Mouse (Mus musculus) heart, embryonic 14.5 days (tissue): ENCODE data around the gene S100a1. TPM values are rescaled to one million over a fixed set of nuclear protein-coding genes. Genes with fewer than 3 reads are reported as not detected.
A peak's percentile ranks its signal among the peaks of the same experiment; 100 is the strongest.

ENCODE experiments used
- ATAC-seq: fragments of 200-750 bp; cut with Nextera tagmentation; 2 replicates; pipeline ENCODE4 v1.8.0; 2017; ENCODE audit warnings: low read depth, moderate TSS enrichment; ENCODE audit not compliant: insufficient number of reproducible peaks, insufficient read depth, low FRiP score
- H3K27ac ChIP-seq, 2 experiments: fragments of 200-500 bp in 1 of 2; fragments of 300-500 bp in 1 of 2; sonication (generic) in 1 of 2; replicated peaks in 1 of 2; 2 replicates each; pipeline ENCODE4 v1.5.1; 2012 to 2014; ENCODE audit warnings: low read depth in 2 of 2, low read length in 2 of 2, control low read depth in 1 of 2, mild to moderate bottlenecking in 1 of 2, mixed read lengths in 1 of 2; ENCODE audit not compliant: control insufficient read depth in 1 of 2, insufficient read depth in 1 of 2
- H3K27me3 ChIP-seq: fragments of 300-500 bp; sonication (generic); 2 replicates; pipeline ENCODE4 v1.6.1; 2014; ENCODE audit warnings: mild to moderate bottlenecking, low read length, control low read depth; ENCODE audit not compliant: control insufficient read depth, insufficient read depth
- H3K36me3 ChIP-seq: fragments of 300-500 bp; sonication (generic); 2 replicates; pipeline ENCODE4 v1.6.1; 2014; ENCODE audit warnings: mild to moderate bottlenecking, control low read depth, low read length, mixed read lengths; ENCODE audit not compliant: control insufficient read depth, insufficient read depth
- H3K4me1 ChIP-seq, 2 experiments: fragments of 200-500 bp in 1 of 2; fragments of 300-500 bp in 1 of 2; sonication (generic) in 1 of 2; 2 replicates each; pipeline ENCODE4 v1.6.1; 2012 to 2014; ENCODE audit warnings: low read length in 2 of 2, control low read depth in 1 of 2, mixed read lengths in 1 of 2; ENCODE audit not compliant: control insufficient read depth in 2 of 2, insufficient read depth in 2 of 2
- H3K4me2 ChIP-seq: fragments of 300-500 bp; sonication (generic); 2 replicates; pipeline ENCODE4 v1.6.1; 2014; ENCODE audit warnings: mild to moderate bottlenecking, low read length
- H3K4me3 ChIP-seq, 2 experiments: fragments of 200-500 bp in 1 of 2; fragments of 300-500 bp in 1 of 2; sonication (generic) in 1 of 2; 2 replicates each; pipeline ENCODE4 v1.5.1; 2012 to 2014; ENCODE audit warnings: low read length in 2 of 2, mild to moderate bottlenecking in 2 of 2, control low read depth in 1 of 2, low read depth in 1 of 2, moderate library complexity in 1 of 2; ENCODE audit not compliant: control insufficient read depth in 1 of 2, insufficient read depth in 1 of 2
- H3K9ac ChIP-seq: fragments of 300-500 bp; sonication (generic); 2 replicates; pipeline ENCODE4 v1.6.1; 2014; ENCODE audit warnings: mild to moderate bottlenecking, low read length
- H3K9me3 ChIP-seq: fragments of 300-500 bp; sonication (generic); 2 replicates; pipeline ENCODE4 v1.6.1; 2016; ENCODE audit warnings: low read length, control low read depth; ENCODE audit not compliant: control insufficient read depth
- WGBS: fragments of 180-500 bp; shearing (Covaris S2); extraction: QIAGEN DNeasy Blood & Tissue Kit; methylation state at CpG from one replicate; pipeline ENCODE4 v1.1.7; 2014; 5-methylcytosine and 5-hydroxymethylcytosine counted together
- polyA plus RNA-seq: library from polyadenylated mRNA; unstranded; fragments of >200 nt; fragmentation: Nextera tagmentation; extraction: Ambion mirVana; gene quantifications from 2 replicates; pipeline ENCODE4 v1.2.1, GENCODE M21; 2014

The S100a1 gene
- polyA plus RNA-seq, 1 experiment from 2014 or later, result 319 TPM

DNA sequence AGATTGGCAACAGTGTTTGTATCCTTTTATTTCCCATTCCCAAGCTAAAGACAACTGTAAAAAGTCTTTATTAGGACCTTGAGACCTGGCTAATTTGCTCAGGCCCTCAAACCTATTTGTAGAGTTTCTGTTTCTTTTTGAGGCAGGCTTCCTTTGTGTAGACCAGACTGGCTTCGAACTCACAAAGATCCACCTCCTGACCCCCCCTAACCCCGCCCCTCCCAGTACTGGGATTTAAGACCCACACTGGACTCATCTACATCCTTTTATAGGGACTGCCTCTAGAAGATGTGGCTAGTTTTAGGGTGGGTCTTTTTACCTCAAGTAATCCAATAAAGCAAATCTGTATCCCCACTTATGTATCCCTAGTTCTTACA lies 4.5 kb downstream of the S100a1 start:
- ATAC-seq, result no peak

DNA sequence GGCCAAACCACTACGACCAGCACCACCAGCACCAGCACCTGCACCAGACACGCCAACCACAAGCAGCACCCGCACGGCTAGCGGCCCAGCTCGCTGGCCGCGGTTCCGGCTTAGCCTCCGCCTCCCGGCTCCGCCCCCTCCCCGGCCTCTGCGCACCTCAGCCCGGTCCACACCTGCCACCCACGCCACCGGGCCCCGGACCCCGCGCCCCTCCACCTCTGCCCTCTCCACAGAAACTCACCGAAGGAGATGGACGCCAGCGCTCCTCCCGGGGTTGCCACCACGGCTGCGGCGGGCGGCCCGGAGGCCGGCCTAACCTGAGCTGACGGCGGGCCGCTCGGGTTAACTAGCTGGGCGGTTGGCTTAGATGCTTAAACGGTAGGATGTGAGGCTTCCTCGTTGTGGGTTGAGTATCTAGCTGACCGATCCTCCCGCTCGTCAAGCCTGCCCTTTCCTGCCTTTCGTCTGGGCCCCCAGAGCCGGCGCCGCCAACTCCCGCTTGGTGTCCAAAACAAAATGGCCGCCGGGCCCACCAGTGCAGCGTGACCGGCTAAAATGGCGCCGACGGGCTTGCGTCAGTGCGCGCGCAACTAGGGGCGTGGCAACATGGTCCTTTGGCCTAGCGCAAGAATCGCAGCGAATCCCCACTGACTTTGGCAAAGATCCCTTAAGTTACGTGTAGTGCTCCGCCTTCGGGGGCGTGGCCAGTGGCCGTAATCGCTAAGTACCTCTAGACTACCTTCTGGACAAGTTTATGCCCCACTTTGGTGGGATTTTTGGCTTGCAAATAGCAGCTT lies 5.0 kb downstream of the S100a1 start, which contains the start of gene Chtop:
Gene Chtop (minus strand): TSS at position 549 of the 797 bp plus-strand sequence.
- under 1% methylated on average over 65 of the region's 66 CpGs for WGBS
- peak within 1 kb of the TSS; percentile 95 for H3K9ac ChIP-seq
- no peaks in the 10 kb centered on the region for H3K9me3 ChIP-seq
- H3K36me3 ChIP-seq, result peaks cover 42% of the 10 kb centered on the region
- H3K4me3 ChIP-seq, result peak within 1 kb of the TSS; percentile 73 to 92
- H3K4me1 ChIP-seq, result peaks cover 9 to 21% of the 10 kb centered on the region in 2 experiments
- peak within 1 kb of the TSS; percentile 84 for H3K4me2 ChIP-seq
- H3K27me3 ChIP-seq, result no peaks in the 10 kb centered on the region
- ATAC-seq, result peak; percentile 87
- peak within 1 kb of the TSS; percentile 83 to 94 for H3K27ac ChIP-seq

More for the DNA sequence above, 4.5 kb downstream of the S100a1 start:
- Histone ChIP-seq H3K27me3 (no peaks in the 10 kb centered on the region), H3K9me3 (no peaks in the 10 kb centered on the region), H3K4me1 (peaks cover 9 to 21% of the 10 kb centered on the region in 2 experiments), H3K36me3 (peaks cover 36% of the 10 kb centered on the region), H3K27ac (peak overlapping the region; percentile 74 to 94), H3K9ac (peak overlapping the region; percentile 41; the same call in 1 of the 2 replicates), H3K4me3 (peak overlapping the region; percentile 18 to 92; a peak in 2 of 4 replicates), H3K4me2 (peak overlapping the region; percentile 84)
- WGBS, result 33% methylated on average over 2 of the region's 2 CpGs

DNA sequence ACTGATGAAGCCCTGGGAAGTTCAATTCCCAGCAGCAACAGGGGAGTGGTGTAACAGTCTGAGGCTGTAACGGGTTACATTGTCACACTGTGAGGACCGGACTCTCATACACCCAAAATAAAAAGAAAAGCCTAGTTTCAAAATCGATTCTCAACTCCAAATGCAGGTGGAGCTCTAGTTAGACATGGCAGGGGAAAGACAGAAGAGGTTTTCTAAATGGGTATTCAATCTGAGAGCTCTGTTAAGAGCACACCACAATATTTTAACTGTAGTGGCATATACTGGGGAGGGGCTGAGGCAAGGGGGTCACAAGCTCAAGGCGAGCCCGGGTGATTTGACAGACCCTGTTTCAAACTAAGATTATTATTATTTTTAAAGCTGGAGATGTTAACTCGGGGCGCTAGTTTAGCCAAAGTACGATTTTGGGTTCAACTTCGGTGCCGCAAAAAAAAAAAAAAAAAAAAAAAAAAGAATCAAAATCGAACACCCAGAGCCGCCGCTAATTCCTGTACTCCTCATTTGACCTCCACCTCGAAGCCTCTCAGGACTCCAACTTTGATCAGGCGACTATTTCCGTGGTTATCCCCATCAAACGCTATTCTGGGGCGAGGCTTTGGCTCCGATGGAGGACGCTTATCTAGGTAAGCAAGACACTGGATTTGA lies 5.8 kb downstream of the S100a1 start:
- Histone ChIP-seq H3K4me2 (peak overlapping the region; percentile 84), H3K27me3 (no peaks in the 10 kb centered on the region), H3K27ac (peak overlapping the region in 1 of 2 experiments; percentile 94; a peak in 3 of 4 replicates), H3K4me3 (peak overlapping the region; percentile 73 to 92), H3K4me1 (peaks cover 5 to 18% of the 10 kb centered on the region in 2 experiments), H3K36me3 (peaks cover 49% of the 10 kb centered on the region), H3K9ac (peak overlapping the region; percentile 95), H3K9me3 (no peaks in the 10 kb centered on the region)
- WGBS, result 4% methylated on average over 20 of the region's 20 CpGs
- ATAC-seq, result no peak

DNA sequence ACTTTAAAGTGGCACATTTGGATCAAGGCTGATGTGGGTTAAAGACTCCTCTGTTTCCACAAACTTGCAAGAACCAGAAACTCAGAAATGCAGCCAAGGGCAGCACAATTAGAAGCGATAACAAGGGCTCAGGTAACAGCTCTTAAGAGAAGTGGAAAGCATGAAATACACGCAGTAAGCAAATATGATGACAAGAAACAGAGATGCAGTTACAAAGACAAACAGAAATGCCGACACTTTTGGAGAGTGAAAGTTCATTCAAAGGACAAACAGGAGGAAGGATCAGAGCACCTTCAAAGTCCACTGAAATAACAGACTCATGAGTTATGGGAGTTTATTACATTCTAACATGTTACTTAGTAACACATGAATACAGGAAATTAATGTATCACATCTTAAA lies 7.8 kb downstream of the S100a1 start:
- no peak overlapping the region for H3K4me3 ChIP-seq
- H3K9ac ChIP-seq, result no peak overlapping the region
- 53% methylated on average over 3 of the region's 3 CpGs for WGBS
- peaks cover 69% of the 10 kb centered on the region for H3K36me3 ChIP-seq
- H3K4me1 ChIP-seq, result peaks cover 0 to 9% of the 10 kb centered on the region in 2 experiments; a peak in 2 of 4 replicates
- H3K27me3 ChIP-seq, result no peaks in the 10 kb centered on the region
- ATAC-seq, result no peak
- no peaks in the 10 kb centered on the region for H3K9me3 ChIP-seq
- no peak overlapping the region for H3K27ac ChIP-seq
- no peak overlapping the region for H3K4me2 ChIP-seq

DNA sequence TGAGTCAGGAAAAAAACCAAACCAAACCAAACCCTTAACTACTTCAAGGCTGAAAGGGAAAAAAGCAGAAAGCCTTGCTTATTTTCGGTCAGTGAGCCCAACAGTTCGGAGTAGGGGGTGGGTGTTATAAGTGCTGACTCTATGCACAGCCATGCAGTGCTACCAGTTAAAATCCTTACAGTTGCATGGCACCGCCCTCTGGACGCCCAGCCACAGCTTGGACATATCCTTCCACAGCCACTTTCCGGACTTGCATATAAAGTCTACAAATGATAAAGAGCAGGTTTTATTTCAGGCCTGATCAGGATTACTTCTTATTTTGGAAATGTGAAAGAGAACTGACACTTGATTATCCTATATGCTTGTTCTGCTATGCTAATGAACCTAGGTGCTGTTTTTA lies 9.0 kb downstream of the S100a1 start:
- ATAC-seq, result no peak
- Histone ChIP-seq H3K4me3 (no peak overlapping the region), H3K9me3 (no peaks in the 10 kb centered on the region), H3K27ac (no peak overlapping the region), H3K4me2 (no peak overlapping the region), H3K27me3 (no peaks in the 10 kb centered on the region), H3K9ac (no peak overlapping the region), H3K4me1 (peaks cover 0 to 9% of the 10 kb centered on the region in 2 experiments; a peak in 2 of 4 replicates), H3K36me3 (peaks cover 76% of the 10 kb centered on the region)
- WGBS, result 91% methylated on average over 5 of the region's 5 CpGs

DNA sequence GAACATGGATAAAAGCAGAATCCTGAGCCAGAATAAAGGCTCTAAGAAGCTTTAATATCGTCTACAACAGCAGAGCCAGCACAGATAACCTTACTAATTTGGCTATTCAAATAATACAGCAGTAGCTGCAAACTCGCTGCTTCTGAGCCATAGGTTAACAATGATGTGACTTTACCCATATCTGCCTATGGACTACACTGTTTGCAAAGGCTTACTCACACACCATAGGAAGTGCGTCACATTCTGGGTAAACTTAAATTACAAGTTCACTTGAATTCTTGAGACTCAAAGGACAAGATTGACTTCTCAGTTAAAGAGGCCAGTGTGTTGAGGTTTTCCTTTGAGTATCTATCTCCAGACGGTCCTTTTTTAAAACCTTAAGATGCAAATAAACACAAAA lies 10.7 kb downstream of the S100a1 start:
- Histone ChIP-seq H3K9me3 (no peaks in the 10 kb centered on the region), H3K27ac (no peak overlapping the region), H3K4me2 (no peak overlapping the region), H3K27me3 (no peaks in the 10 kb centered on the region), H3K4me1 (peaks cover 0 to 9% of the 10 kb centered on the region in 2 experiments; a peak in 2 of 4 replicates), H3K4me3 (no peak overlapping the region), H3K9ac (no peak overlapping the region), H3K36me3 (peaks cover 93% of the 10 kb centered on the region)
- WGBS, result 83% methylated on average over 4 of the region's 4 CpGs
- no peak for ATAC-seq

DNA sequence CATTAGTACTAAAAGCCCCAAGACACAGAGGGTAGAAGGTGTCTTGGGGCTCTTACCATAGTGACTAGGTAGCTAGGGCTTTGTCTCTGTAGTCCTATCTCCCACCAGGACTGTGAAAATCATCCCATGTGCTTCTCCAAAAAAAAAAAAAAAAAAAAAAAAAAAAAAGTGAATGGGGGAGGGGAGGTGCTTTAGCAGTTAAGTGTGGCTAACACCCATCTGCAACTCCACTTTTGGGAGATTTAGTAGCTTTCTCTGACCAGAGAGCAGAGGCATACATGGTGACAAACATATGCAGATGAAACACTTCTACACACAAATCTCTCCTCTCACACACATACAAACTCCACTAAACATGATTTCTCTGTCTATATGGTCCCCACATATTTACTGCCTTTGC lies 16.6 kb downstream of the S100a1 start:
- Histone ChIP-seq H3K27ac (no peak overlapping the region), H3K4me1 (no peaks in the 10 kb centered on the region), H3K9ac (no peak overlapping the region), H3K9me3 (no peaks in the 10 kb centered on the region), H3K36me3 (peaks cover 79% of the 10 kb centered on the region), H3K27me3 (no peaks in the 10 kb centered on the region), H3K4me3 (no peak overlapping the region), H3K4me2 (no peak overlapping the region)
- no peak for ATAC-seq
